Mouse (Mus musculus) E14TG2a.4 (cell line): ENCODE results near the gene Fstl4.

Experiments used
- H3K27me3 ChIP-seq: 2 replicates; pipeline ENCODE4 v1.6.1; 2014; ENCODE audit warnings: low read length, control low read depth; ENCODE audit not compliant: insufficient read depth
- H3K36me3 ChIP-seq: 2 replicates; pipeline ENCODE4 v1.6.1; 2014; ENCODE audit warnings: low read length, control low read depth; ENCODE audit not compliant: insufficient read depth
- H3K4me1 ChIP-seq: replicated peaks from 2 replicates; pipeline ENCODE4 v1.6.1; 2014; ENCODE audit warnings: low read depth, low read length, control low read depth
- H3K4me3 ChIP-seq: replicated peaks from 2 replicates; pipeline ENCODE4 v1.5.1; 2014; ENCODE audit warnings: mild to moderate bottlenecking, low read length
- H3K9me3 ChIP-seq: 2 replicates; pipeline ENCODE4 v1.6.1; 2014; ENCODE audit warnings: low read length, control low read depth
- CTCF ChIP-seq: conservative IDR thresholded peaks from 2 replicates; pipeline ENCODE4 v1.5.1; 2014; ENCODE audit warnings: low read length
- NANOG ChIP-seq: IDR thresholded peaks from 2 replicates; pipeline ENCODE4 v1.6.1; 2014; ENCODE audit warnings: borderline replicate concordance, low read length, mixed read lengths
- POU5F1 ChIP-seq: IDR thresholded peaks from 2 replicates; pipeline ENCODE4 v1.6.1; 2014; ENCODE audit warnings: low read length, borderline replicate concordance

Fstl4 gene

DNA sequence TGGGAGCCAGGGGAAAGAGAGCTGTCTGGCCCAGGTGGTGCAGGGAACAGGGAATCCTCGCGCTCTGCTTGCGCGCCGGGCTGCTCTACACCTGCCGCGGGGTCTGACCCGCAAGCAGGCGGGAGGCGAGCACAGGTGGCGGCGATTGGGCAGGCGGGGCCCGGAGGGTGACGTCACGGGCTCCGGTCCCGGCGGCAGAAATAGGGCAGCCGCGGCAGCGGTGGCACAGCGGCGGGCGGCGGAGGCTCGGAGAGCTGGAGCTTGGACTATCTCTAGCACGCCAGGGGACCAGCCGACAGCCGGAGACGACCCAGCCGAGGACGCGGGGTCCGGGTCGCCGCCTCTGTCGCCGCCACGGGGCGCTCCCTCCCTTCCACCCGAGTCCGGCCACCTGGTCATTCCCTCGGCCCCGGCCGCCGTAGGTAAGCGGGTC, at the start of gene Fstl4:
TSS of gene Fstl4 (plus strand) at position 174 of the 433 bp plus-strand sequence.
- H3K4me1 ChIP-seq = peaks cover 16% of the 10 kb centered on the region
- peaks cover 80% of the 10 kb centered on the region for H3K27me3 ChIP-seq
- peak within 1 kb of the TSS; percentile 81 for H3K4me3 ChIP-seq
- no peaks in the 10 kb centered on the region for H3K9me3 ChIP-seq
- TF ChIP-seq NANOG (no peak), POU5F1 (no peak), CTCF (no peak)
- no peaks in the 10 kb centered on the region for H3K36me3 ChIP-seq

DNA sequence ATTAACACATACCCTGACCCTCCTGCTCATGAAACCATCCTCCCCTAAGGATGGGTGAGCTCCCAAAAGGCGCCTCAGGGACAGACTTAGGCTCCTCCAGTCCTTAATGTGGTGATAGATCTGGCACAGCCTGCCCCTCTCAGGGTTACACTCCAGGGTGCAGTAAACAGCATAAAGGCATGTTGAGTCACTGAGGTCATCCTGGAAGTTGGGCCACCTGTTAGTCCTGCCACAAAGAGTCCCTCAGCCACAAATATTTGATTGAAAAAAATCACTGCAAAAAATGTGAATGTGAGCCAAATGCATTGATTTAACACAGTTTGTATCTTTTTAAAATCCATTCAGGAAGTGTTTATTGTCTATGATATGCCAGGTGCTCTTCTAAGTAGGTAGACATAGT, 45.9 kb upstream of the Fstl4 start:
- H3K36me3 ChIP-seq = no peaks in the 10 kb centered on the region
- TF ChIP-seq POU5F1 = no peak
- no peak for TF ChIP-seq NANOG
- no peak for TF ChIP-seq CTCF
- H3K9me3 ChIP-seq = no peaks in the 10 kb centered on the region
- no peaks in the 10 kb centered on the region for H3K27me3 ChIP-seq
- H3K4me1 ChIP-seq = no peaks in the 10 kb centered on the region
- H3K4me3 ChIP-seq = no peak overlapping the region

DNA sequence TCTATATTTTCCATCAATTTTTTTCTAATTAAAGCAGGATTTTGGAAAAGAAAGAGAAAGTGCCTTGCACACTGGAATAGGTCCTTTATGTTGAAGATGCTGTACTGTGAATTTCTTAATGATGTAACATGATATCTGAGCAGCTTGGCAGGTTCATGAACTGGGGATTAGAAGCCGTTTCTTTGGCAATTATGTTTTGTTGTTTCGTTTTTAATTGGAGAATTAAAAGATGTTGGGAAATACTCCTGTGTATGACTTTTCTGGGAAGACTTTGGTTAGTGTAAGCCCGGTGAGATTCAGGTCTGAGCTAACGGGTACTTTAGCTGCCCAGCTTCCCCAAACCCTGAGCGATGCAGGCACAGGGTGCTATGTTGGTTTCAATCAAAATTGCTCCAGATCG, 43.3 kb upstream of the Fstl4 start:
- Histone ChIP-seq H3K27me3 (no peaks in the 10 kb centered on the region), H3K9me3 (no peaks in the 10 kb centered on the region), H3K4me3 (no peak overlapping the region), H3K4me1 (no peaks in the 10 kb centered on the region), H3K36me3 (no peaks in the 10 kb centered on the region)
- TF ChIP-seq CTCF (no peak), POU5F1 (no peak), NANOG (no peak)

DNA sequence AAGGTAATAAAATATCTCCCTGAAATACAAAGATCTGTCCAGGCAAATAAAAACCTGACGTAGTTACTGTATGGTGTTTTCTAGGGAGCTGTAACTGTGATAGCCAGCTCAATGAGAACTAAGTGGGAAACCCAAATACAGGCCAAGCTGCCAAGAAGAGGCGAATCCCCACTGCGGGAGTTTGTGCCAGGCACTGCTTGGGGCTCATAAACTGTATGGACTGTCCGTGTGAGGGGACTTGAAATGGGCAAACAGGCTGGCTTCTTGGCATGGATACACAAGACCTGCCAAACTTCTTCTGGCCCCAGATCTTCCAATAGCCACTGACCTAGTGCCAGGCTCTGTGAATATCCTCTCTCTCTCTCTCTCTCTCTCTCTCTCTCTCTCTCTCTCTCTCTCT, 41.7 kb upstream of the Fstl4 start:
- no peaks in the 10 kb centered on the region for H3K36me3 ChIP-seq
- TF ChIP-seq CTCF = no peak
- no peak overlapping the region for H3K4me3 ChIP-seq
- no peaks in the 10 kb centered on the region for H3K27me3 ChIP-seq
- no peaks in the 10 kb centered on the region for H3K9me3 ChIP-seq
- H3K4me1 ChIP-seq = no peaks in the 10 kb centered on the region

DNA sequence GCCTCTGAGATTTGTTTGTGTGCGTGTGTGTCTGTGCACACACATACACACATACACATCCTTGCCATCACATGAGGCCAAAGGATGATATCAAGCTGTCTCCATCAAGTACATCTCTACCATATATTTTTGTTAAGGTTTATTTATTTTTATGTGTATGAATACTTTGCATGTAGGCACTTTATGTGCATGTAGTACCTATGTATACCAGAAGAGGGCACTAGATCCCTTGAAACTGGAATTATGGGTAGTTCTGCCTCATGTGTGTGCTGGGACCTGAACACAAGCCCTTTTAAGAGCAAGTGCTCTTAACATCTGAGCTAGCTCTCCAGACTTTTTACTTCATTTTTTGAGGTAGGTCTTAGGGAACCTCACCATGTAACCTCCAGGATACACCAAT, 38.4 kb upstream of the Fstl4 start:
- Histone ChIP-seq H3K4me3 (no peak overlapping the region), H3K4me1 (no peaks in the 10 kb centered on the region), H3K36me3 (no peaks in the 10 kb centered on the region), H3K9me3 (no peaks in the 10 kb centered on the region), H3K27me3 (no peaks in the 10 kb centered on the region)
- TF ChIP-seq POU5F1 (no peak), CTCF (peak; percentile 70), NANOG (no peak)

- no peaks in the 10 kb centered on the region for H3K36me3 ChIP-seq
- no peak overlapping the region for H3K4me3 ChIP-seq
- no peaks in the 10 kb centered on the region for H3K4me1 ChIP-seq
- H3K9me3 ChIP-seq = no peaks in the 10 kb centered on the region
- H3K27me3 ChIP-seq = no peaks in the 10 kb centered on the region
- TF ChIP-seq CTCF (no peak), NANOG (no peak), POU5F1 (no peak)
Measured at GRCm38 (mm10) chr11:52728479-52728878, 36.0 kb upstream of the Fstl4 start.

- Histone ChIP-seq H3K36me3 (no peaks in the 10 kb centered on the region), H3K4me1 (no peaks in the 10 kb centered on the region), H3K4me3 (no peak overlapping the region), H3K27me3 (no peaks in the 10 kb centered on the region), H3K9me3 (no peaks in the 10 kb centered on the region)
- TF ChIP-seq NANOG (no peak), CTCF (no peak), POU5F1 (no peak)
Measured at GRCm38 (mm10) chr11:52729890-52730289, 34.5 kb upstream of the Fstl4 start.

DNA sequence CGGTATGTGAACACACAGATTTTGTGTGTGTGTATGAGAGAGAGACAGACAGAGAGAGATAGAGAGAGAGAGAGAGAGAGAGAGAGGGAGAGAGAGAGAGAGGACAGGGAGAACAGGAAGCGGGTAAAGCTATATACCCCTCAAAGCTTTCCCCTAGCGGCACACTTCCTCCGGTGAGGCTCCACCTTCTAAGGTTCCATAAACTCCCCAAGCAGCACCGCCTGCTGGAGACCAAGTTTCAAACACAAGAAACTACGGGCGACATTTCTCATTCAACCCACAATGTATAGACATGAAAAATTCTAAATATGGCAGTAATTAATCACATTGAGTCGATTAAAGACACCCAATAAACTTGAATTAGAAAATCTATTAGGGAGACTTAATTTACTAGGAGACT, 32.5 kb upstream of the Fstl4 start:
- Histone ChIP-seq H3K4me1 (no peaks in the 10 kb centered on the region), H3K9me3 (no peaks in the 10 kb centered on the region), H3K27me3 (no peaks in the 10 kb centered on the region), H3K36me3 (no peaks in the 10 kb centered on the region), H3K4me3 (no peak overlapping the region)
- TF ChIP-seq NANOG = no peak
- TF ChIP-seq CTCF = no peak
- TF ChIP-seq POU5F1 = no peak

DNA sequence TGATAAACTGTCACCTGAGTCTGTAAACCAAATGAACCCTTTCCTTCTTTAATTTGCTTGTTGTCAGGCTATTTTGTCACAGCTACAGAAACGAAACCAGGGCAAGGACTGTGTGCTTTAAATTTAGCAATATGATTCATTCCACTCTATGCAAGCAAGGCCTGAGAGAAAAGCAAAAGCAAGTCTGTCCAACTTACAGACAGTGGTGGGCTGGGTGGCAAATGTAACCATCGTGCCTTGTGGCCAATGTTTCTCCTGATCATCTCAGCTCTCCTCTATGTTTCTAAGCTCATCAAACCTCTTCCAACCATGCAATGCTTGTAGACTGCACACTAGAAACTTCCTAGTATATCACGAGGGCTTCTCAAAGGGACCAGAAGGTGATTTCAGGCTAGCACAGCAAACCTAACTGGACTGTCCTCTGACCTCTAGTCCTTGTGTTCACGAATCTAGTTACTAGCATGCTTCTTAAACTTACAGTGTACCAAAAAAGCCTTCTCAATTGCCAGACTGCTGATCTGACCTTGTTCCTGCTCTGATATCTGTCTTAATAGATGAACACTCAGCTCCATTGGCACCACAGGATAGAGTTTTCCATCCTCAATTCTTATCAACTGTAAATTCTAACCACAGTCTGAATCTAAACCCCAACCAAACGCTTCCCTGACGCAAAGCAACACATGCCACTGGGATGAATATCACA, 29.8 kb upstream of the Fstl4 start:
- Histone ChIP-seq H3K4me1 (peaks cover 7% of the 10 kb centered on the region), H3K9me3 (no peaks in the 10 kb centered on the region), H3K4me3 (no peak overlapping the region), H3K36me3 (no peaks in the 10 kb centered on the region), H3K27me3 (0 out of 2 replicates have a peak, but pooled peaks cover under 1% of the 10 kb centered on the region)
- TF ChIP-seq CTCF = no peak
- no peak for TF ChIP-seq NANOG
- TF ChIP-seq POU5F1 = no peak
